Mouse (Mus musculus): ENCODE results near the gene Ripor2. TPM values are rescaled to one million over a fixed set of nuclear protein-coding genes. Genes with fewer than 3 reads are reported as not detected.

Gene Ripor2
- polyA plus RNA-seq, 1 experiment: 2.0 TPM

- TF ChIP-seq CTCF (IDR thresholded peaks at IDR 0.05; ENCODE audit: extremely low read depth, insufficient read length, insufficient replicate concordance, low read depth, low read length) (no peak), POLR2A (IDR thresholded peaks at IDR 0.05; ENCODE audit: low read depth, low read length) (no peak)
- Histone ChIP-seq H3K36me3 (ENCODE audit: control insufficient read depth, insufficient read depth, low read length) (no peaks in the 10 kb centered on the region), H3K4me3 (ENCODE audit: low read depth, low read length) (no peak overlapping the region), H3K27ac (ENCODE audit: insufficient read depth, low read depth, low read length) (peak overlapping the region; percentile 13; the same call in 1 of the 2 replicates), H3K27me3 (ENCODE audit: control insufficient read depth, insufficient read depth, low read length) (no peaks in the 10 kb centered on the region), H3K4me1 (ENCODE audit: control insufficient read depth, insufficient read depth, insufficient read length, low read length) (peaks cover 27% of the 10 kb centered on the region)
- 29% methylated on average over 7 of the region's 7 CpGs for whole genome bisulfite sequencing
These were observed 130.7 kb downstream of the Ripor2 start for GRCm38 (mm10) chr13:24712581-24713130.

GRCm38 (mm10) chr13:24713434-24714000 lies 131.5 kb downstream of the Ripor2 start:
- H3K4me3 ChIP-seq (ENCODE audit: low read depth, low read length): no peak overlapping the region
- peaks cover 34% of the 10 kb centered on the region for H3K4me1 ChIP-seq (ENCODE audit: control insufficient read depth, insufficient read depth, insufficient read length, low read length)
- no peaks in the 10 kb centered on the region for H3K36me3 ChIP-seq (ENCODE audit: control insufficient read depth, insufficient read depth, low read length)
- H3K27ac ChIP-seq (ENCODE audit: insufficient read depth, low read depth, low read length): no peak overlapping the region
- H3K27me3 ChIP-seq (ENCODE audit: control insufficient read depth, insufficient read depth, low read length): no peaks in the 10 kb centered on the region
- 9% methylated on average over 16 of the region's 16 CpGs for WGBS
- TF ChIP-seq CTCF (IDR thresholded peaks at IDR 0.05; ENCODE audit: extremely low read depth, insufficient read length, insufficient replicate concordance, low read depth, low read length) (peak; percentile 85), POLR2A (IDR thresholded peaks at IDR 0.05; ENCODE audit: low read depth, low read length) (no peak)

- Histone ChIP-seq H3K4me3 (ENCODE audit: low read depth, low read length) (no peak overlapping the region), H3K36me3 (ENCODE audit: control insufficient read depth, insufficient read depth, low read length) (no peaks in the 10 kb centered on the region), H3K27me3 (ENCODE audit: control insufficient read depth, insufficient read depth, low read length) (no peaks in the 10 kb centered on the region), H3K27ac (ENCODE audit: insufficient read depth, low read depth, low read length) (no peak overlapping the region), H3K4me1 (ENCODE audit: control insufficient read depth, insufficient read depth, insufficient read length, low read length) (peaks cover 34% of the 10 kb centered on the region)
- 86% methylated on average over 9 of the region's 9 CpGs for WGBS
- TF ChIP-seq POLR2A (IDR thresholded peaks at IDR 0.05; ENCODE audit: low read depth, low read length): no peak
These were observed 132.4 kb downstream of the Ripor2 start for GRCm38 (mm10) chr13:24714360-24714885.

- Histone ChIP-seq H3K27me3 (ENCODE audit: control insufficient read depth, insufficient read depth, low read length) (no peaks in the 10 kb centered on the region), H3K4me3 (ENCODE audit: low read depth, low read length) (no peak overlapping the region), H3K4me1 (ENCODE audit: control insufficient read depth, insufficient read depth, insufficient read length, low read length) (peaks cover 28% of the 10 kb centered on the region), H3K36me3 (ENCODE audit: control insufficient read depth, insufficient read depth, low read length) (no peaks in the 10 kb centered on the region), H3K27ac (ENCODE audit: insufficient read depth, low read depth, low read length) (no peak overlapping the region)
- TF ChIP-seq CTCF (IDR thresholded peaks at IDR 0.05; ENCODE audit: extremely low read depth, insufficient read length, insufficient replicate concordance, low read depth, low read length): no peak
- no peak for TF ChIP-seq POLR2A (IDR thresholded peaks at IDR 0.05; ENCODE audit: low read depth, low read length)
- WGBS: 82% methylated on average over 5 of the region's 5 CpGs
These were observed 133.6 kb downstream of the Ripor2 start for GRCm38 (mm10) chr13:24715601-24716000.

- no peak overlapping the region for H3K4me3 ChIP-seq (ENCODE audit: low read depth, low read length)
- no peak for TF ChIP-seq POLR2A (IDR thresholded peaks at IDR 0.05; ENCODE audit: low read depth, low read length)
- TF ChIP-seq CTCF (IDR thresholded peaks at IDR 0.05; ENCODE audit: extremely low read depth, insufficient read length, insufficient replicate concordance, low read depth, low read length): no peak
- 34% methylated on average over 9 of the region's 9 CpGs for WGBS
- H3K36me3 ChIP-seq (ENCODE audit: control insufficient read depth, insufficient read depth, low read length): no peaks in the 10 kb centered on the region
- H3K27ac ChIP-seq (ENCODE audit: insufficient read depth, low read depth, low read length): no peak overlapping the region
- no peaks in the 10 kb centered on the region for H3K27me3 ChIP-seq (ENCODE audit: control insufficient read depth, insufficient read depth, low read length)
- peaks cover 28% of the 10 kb centered on the region for H3K4me1 ChIP-seq (ENCODE audit: control insufficient read depth, insufficient read depth, insufficient read length, low read length)
These were observed 134.5 kb downstream of the Ripor2 start for GRCm38 (mm10) chr13:24716441-24716840.

GRCm38 (mm10) chr13:24717677-24718076 lies 135.7 kb downstream of the Ripor2 start:
- WGBS: 19% methylated on average over 7 of the region's 7 CpGs
- Histone ChIP-seq H3K27ac (ENCODE audit: insufficient read depth, low read depth, low read length) (peak overlapping the region; percentile 70), H3K27me3 (ENCODE audit: control insufficient read depth, insufficient read depth, low read length) (no peaks in the 10 kb centered on the region), H3K4me3 (ENCODE audit: low read depth, low read length) (peak overlapping the region; percentile 25; the same call in 1 of the 2 replicates), H3K36me3 (ENCODE audit: control insufficient read depth, insufficient read depth, low read length) (no peaks in the 10 kb centered on the region), H3K4me1 (ENCODE audit: control insufficient read depth, insufficient read depth, insufficient read length, low read length) (peaks cover 25% of the 10 kb centered on the region)
- TF ChIP-seq CTCF (IDR thresholded peaks at IDR 0.05; ENCODE audit: extremely low read depth, insufficient read length, insufficient replicate concordance, low read depth, low read length) (no peak), POLR2A (IDR thresholded peaks at IDR 0.05; ENCODE audit: low read depth, low read length) (0 out of 2 replicates have a peak, but pooled peaks have one; percentile 26)

GRCm38 (mm10) chr13:24721502-24721901 lies 139.5 kb downstream of the Ripor2 start:
- Histone ChIP-seq H3K4me1 (ENCODE audit: control insufficient read depth, insufficient read depth, insufficient read length, low read length) (peaks cover 17% of the 10 kb centered on the region), H3K27me3 (ENCODE audit: control insufficient read depth, insufficient read depth, low read length) (no peaks in the 10 kb centered on the region), H3K36me3 (ENCODE audit: control insufficient read depth, insufficient read depth, low read length) (no peaks in the 10 kb centered on the region), H3K27ac (ENCODE audit: insufficient read depth, low read depth, low read length) (no peak overlapping the region), H3K4me3 (ENCODE audit: low read depth, low read length) (no peak overlapping the region)
- 86% methylated on average over 10 of the region's 10 CpGs for WGBS
- TF ChIP-seq POLR2A (IDR thresholded peaks at IDR 0.05; ENCODE audit: low read depth, low read length) (no peak), CTCF (IDR thresholded peaks at IDR 0.05; ENCODE audit: extremely low read depth, insufficient read length, insufficient replicate concordance, low read depth, low read length) (no peak)
